Mouse (Mus musculus) urinary bladder, adult 18-20 months (tissue): Measurements from ENCODE around the gene Vwa7.
"Not testable (repeated sequence)": the region's sequence is repeated elsewhere in the genome, so short reads cannot be mapped to it uniquely, and the experiment has no call there.

Experiments
- DNase-seq, 2 experiments: peaks; one replicate each; pipeline ENCODE4 v3.0.0; 2022; ENCODE audit warnings: low spot score in 2 of 2, mixed read lengths in 2 of 2

Vwa7 gene

GRCm38 (mm10) chr17:35021842-35022477 is 5.6 kb downstream of the Vwa7 start:
- DNase-seq = no peak

- DNase-seq = no peak
These were observed 6.2 kb downstream of the Vwa7 start for GRCm38 (mm10) chr17:35022541-35023060.

- no peak for DNase-seq
These were observed 6.8 kb downstream of the Vwa7 start for GRCm38 (mm10) chr17:35023221-35023620.

GRCm38 (mm10) chr17:35023756-35024155 is 7.4 kb downstream of the Vwa7 start:
- DNase-seq = no peak

- DNase-seq = no peak
These were observed 7.9 kb downstream of the Vwa7 start for GRCm38 (mm10) chr17:35024261-35024660.

- DNase-seq = no peak
These were observed 8.5 kb downstream of the Vwa7 start for GRCm38 (mm10) chr17:35024691-35025488.

- DNase-seq = no peak
These were observed 9.8 kb downstream of the Vwa7 start for GRCm38 (mm10) chr17:35026206-35026605.

GRCm38 (mm10) chr17:35027277-35028068 is 11.1 kb downstream of the Vwa7 start, which contains the start of gene Sapcd1:
TSS of gene Sapcd1 (minus strand) at chr17:35028016.
- DNase-seq = no peak

GRCm38 (mm10) chr17:35028315-35028714 is 11.9 kb downstream of the Vwa7 start:
- no peak for DNase-seq

- DNase-seq = no peak
These were observed 13.5 kb downstream of the Vwa7 start for GRCm38 (mm10) chr17:35029691-35030532.

GRCm38 (mm10) chr17:35031272-35031671 is 14.9 kb downstream of the Vwa7 start:
- DNase-seq = no peak

- no peak for DNase-seq
These were observed 15.5 kb downstream of the Vwa7 start for GRCm38 (mm10) chr17:35031880-35032279.

GRCm38 (mm10) chr17:35032323-35032870 is 16.0 kb downstream of the Vwa7 start:
- no peak for DNase-seq

GRCm38 (mm10) chr17:35033703-35034102 is 17.3 kb downstream of the Vwa7 start:
- not testable (repeated sequence) for DNase-seq

- no peak for DNase-seq
These were observed 18.5 kb downstream of the Vwa7 start for GRCm38 (mm10) chr17:35034896-35035295.

GRCm38 (mm10) chr17:35039121-35039873 is 22.9 kb downstream of the Vwa7 start:
- no peak for DNase-seq

GRCm38 (mm10) chr17:35043794-35044193 is 27.4 kb downstream of the Vwa7 start:
- no peak for DNase-seq

GRCm38 (mm10) chr17:35044904-35045806 is 28.8 kb downstream of the Vwa7 start:
- DNase-seq = no peak
